Mouse (Mus musculus): Measurements from ENCODE around the gene Adcy6. TPM values are rescaled to one million over a fixed set of nuclear protein-coding genes. Genes with fewer than 3 reads are reported as not detected.
A peak's percentile ranks its signal among the peaks of the same experiment; 100 is the strongest.

The Adcy6 gene
- 20.5 and 21.8 TPM in 2 replicates for polyA plus RNA-seq (2014; fragmentation: Nextera tagmentation; extraction: Ambion mirVana)

GRCm38 (mm10) chr15:98609331-98610130 is at the start of gene Adcy6:
Gene Adcy6, minus strand, starts transcription at chr15:98610076.
- Histone ChIP-seq H3K36me3 (ENCODE audit: insufficient read depth) (peaks cover 6% of the 10 kb centered on the region; the same call in 1 of the 2 replicates), H3K9ac (peak within 1 kb of the TSS; percentile 90), H3K4me2 (peak within 1 kb of the TSS; percentile 72), H3K27me3 (ENCODE audit: insufficient read depth, low read length) (no peaks in the 10 kb centered on the region), H3K4me3 (ENCODE audit: low read depth, low read length) (peak within 1 kb of the TSS; percentile 85), H3K9me3 (ENCODE audit: low read depth, low read length) (no peaks in the 10 kb centered on the region), H3K4me1 (ENCODE audit: insufficient read depth) (peaks cover 7% of the 10 kb centered on the region), H3K27ac (ENCODE audit: low read depth) (peak within 1 kb of the TSS; percentile 95)
- ATAC-seq (ENCODE audit: insufficient read depth) = peak; percentile 82
- under 1% methylated on average over 59 of the region's 75 CpGs for WGBS
- no peak for TF ChIP-seq CTCF (IDR thresholded peaks at IDR 0.05; ENCODE audit: low read depth)
- peak; percentile 91 for DNase-seq

DNA sequence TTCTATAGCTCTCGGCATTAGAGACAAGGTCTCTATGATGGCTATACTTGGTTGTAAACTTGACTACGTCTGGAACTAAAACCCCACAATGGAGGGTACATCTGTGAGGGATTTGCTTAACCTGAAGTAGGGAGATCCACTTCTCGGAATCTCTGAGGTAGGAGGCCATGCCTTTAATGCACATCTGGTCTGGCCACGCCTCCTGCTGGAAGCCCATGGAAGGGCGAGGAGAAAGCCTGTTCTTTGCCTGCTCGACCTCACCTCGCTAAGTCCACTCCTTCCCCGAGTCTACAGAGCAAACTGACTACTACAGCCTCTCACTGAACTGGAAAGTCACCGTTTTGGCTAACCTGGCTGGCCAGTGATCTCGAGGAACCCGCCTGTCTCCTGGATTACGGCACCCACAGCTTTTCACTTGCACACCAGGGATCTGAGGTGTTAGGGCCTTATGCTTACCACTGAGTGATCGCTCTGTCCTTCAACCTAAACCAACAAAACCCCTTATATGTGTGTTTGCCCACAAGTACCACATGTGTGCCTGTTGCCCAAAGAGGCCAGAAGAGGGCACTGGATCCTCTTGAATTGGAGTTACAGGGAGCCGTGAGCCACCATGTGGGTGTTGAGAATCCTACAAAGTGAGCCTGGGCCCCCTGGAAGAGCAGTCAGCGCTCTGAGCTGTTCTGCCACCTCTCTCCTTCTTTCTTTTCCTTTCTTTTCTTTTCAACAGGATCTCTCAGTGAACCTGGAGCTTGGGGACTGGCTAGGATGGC is 47.3 kb upstream of the Adcy6 start:
- ATAC-seq (ENCODE audit: insufficient read depth) = no peak
- 0 out of 2 replicates have a peak, but pooled peaks cover 4% of the 10 kb centered on the region for H3K4me1 ChIP-seq (ENCODE audit: insufficient read depth)
- no peaks in the 10 kb centered on the region for H3K27me3 ChIP-seq (ENCODE audit: insufficient read depth, low read length)
- no peak overlapping the region for H3K4me3 ChIP-seq (ENCODE audit: low read depth, low read length)
- H3K27ac ChIP-seq (ENCODE audit: low read depth) = no peak overlapping the region
- 74% methylated on average over 15 of the region's 15 CpGs for WGBS
- no peak for DNase-seq
- peak; percentile 38 for TF ChIP-seq CTCF (IDR thresholded peaks at IDR 0.05; ENCODE audit: low read depth)
- peaks cover 79% of the 10 kb centered on the region for H3K36me3 ChIP-seq (ENCODE audit: insufficient read depth)
- no peak overlapping the region for H3K9ac ChIP-seq
- H3K9me3 ChIP-seq (ENCODE audit: low read depth, low read length) = no peaks in the 10 kb centered on the region
- no peak overlapping the region for H3K4me2 ChIP-seq

- no peaks in the 10 kb centered on the region for H3K4me1 ChIP-seq (ENCODE audit: insufficient read depth)
- WGBS = 95% methylated on average over 8 of the region's 8 CpGs
- H3K9me3 ChIP-seq (ENCODE audit: low read depth, low read length) = no peaks in the 10 kb centered on the region
- no peak overlapping the region for H3K4me2 ChIP-seq
- H3K9ac ChIP-seq = no peak overlapping the region
- no peaks in the 10 kb centered on the region for H3K27me3 ChIP-seq (ENCODE audit: insufficient read depth, low read length)
- no peak overlapping the region for H3K27ac ChIP-seq (ENCODE audit: low read depth)
- DNase-seq (no peak), ATAC-seq (ENCODE audit: insufficient read depth) (no peak)
- H3K36me3 ChIP-seq (ENCODE audit: insufficient read depth) = peaks cover 100% of the 10 kb centered on the region
- no peak overlapping the region for H3K4me3 ChIP-seq (ENCODE audit: low read depth, low read length)
- TF ChIP-seq CTCF (IDR thresholded peaks at IDR 0.05; ENCODE audit: low read depth) = 0 out of 2 replicates have a peak, but pooled peaks have one; percentile 3
Measured at GRCm38 (mm10) chr15:98652174-98652573, 42.3 kb upstream of the Adcy6 start.

- H3K9ac ChIP-seq = no peak overlapping the region
- H3K4me2 ChIP-seq = no peak overlapping the region
- no peaks in the 10 kb centered on the region for H3K9me3 ChIP-seq (ENCODE audit: low read depth, low read length)
- H3K27me3 ChIP-seq (ENCODE audit: insufficient read depth, low read length) = no peaks in the 10 kb centered on the region
- no peak overlapping the region for H3K27ac ChIP-seq (ENCODE audit: low read depth)
- H3K4me3 ChIP-seq (ENCODE audit: low read depth, low read length) = no peak overlapping the region
- H3K36me3 ChIP-seq (ENCODE audit: insufficient read depth) = peaks cover 100% of the 10 kb centered on the region
- TF ChIP-seq CTCF (IDR thresholded peaks at IDR 0.05; ENCODE audit: low read depth) = no peak
- H3K4me1 ChIP-seq (ENCODE audit: insufficient read depth) = no peaks in the 10 kb centered on the region
- DNase-seq (no peak), ATAC-seq (ENCODE audit: insufficient read depth) (no peak)
- 93% methylated on average over 15 of the region's 15 CpGs for WGBS
Measured at GRCm38 (mm10) chr15:98651431-98651830, 41.6 kb upstream of the Adcy6 start.

GRCm38 (mm10) chr15:98648071-98648470 is 38.2 kb upstream of the Adcy6 start:
- Histone ChIP-seq H3K27ac (ENCODE audit: low read depth) (no peak overlapping the region), H3K4me2 (no peak overlapping the region), H3K4me1 (ENCODE audit: insufficient read depth) (no peaks in the 10 kb centered on the region), H3K9ac (no peak overlapping the region), H3K9me3 (ENCODE audit: low read depth, low read length) (no peaks in the 10 kb centered on the region), H3K27me3 (ENCODE audit: insufficient read depth, low read length) (no peaks in the 10 kb centered on the region), H3K4me3 (ENCODE audit: low read depth, low read length) (no peak overlapping the region), H3K36me3 (ENCODE audit: insufficient read depth) (peaks cover 100% of the 10 kb centered on the region)
- WGBS = 84% methylated on average over 3 of the region's 3 CpGs
- ATAC-seq (ENCODE audit: insufficient read depth) (no peak), DNase-seq (no peak)
- no peak for TF ChIP-seq CTCF (IDR thresholded peaks at IDR 0.05; ENCODE audit: low read depth)

DNA sequence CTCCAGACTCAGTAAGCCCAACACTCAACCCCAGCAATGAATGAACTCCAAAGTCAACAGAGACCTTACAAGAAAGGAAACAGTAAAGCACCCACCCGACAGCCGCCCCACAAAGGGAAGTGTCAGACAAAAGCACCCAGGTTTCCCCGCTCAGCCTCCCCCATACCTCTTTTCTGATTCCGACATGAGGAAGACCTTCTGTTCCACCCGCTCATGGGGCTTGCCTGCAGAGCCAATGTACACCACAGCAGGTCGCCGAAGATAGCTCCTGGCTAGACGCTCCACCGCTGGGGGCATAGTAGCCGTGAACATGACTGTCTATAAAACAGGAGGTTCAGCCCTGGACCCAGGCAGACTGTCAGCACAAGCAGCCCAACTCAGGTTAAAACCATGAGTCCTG is 37.4 kb upstream of the Adcy6 start:
- no peaks in the 10 kb centered on the region for H3K9me3 ChIP-seq (ENCODE audit: low read depth, low read length)
- H3K27me3 ChIP-seq (ENCODE audit: insufficient read depth, low read length) = no peaks in the 10 kb centered on the region
- ATAC-seq (ENCODE audit: insufficient read depth) (no peak), DNase-seq (no peak)
- TF ChIP-seq CTCF (IDR thresholded peaks at IDR 0.05; ENCODE audit: low read depth) = no peak
- H3K4me3 ChIP-seq (ENCODE audit: low read depth, low read length) = no peak overlapping the region
- H3K9ac ChIP-seq = no peak overlapping the region
- no peak overlapping the region for H3K27ac ChIP-seq (ENCODE audit: low read depth)
- H3K4me1 ChIP-seq (ENCODE audit: insufficient read depth) = no peaks in the 10 kb centered on the region
- peaks cover 97% of the 10 kb centered on the region for H3K36me3 ChIP-seq (ENCODE audit: insufficient read depth)
- WGBS = 84% methylated on average over 10 of the region's 10 CpGs
- no peak overlapping the region for H3K4me2 ChIP-seq

- ATAC-seq (ENCODE audit: insufficient read depth) (no peak), DNase-seq (no peak)
- Histone ChIP-seq H3K27me3 (ENCODE audit: insufficient read depth, low read length) (no peaks in the 10 kb centered on the region), H3K27ac (ENCODE audit: low read depth) (no peak overlapping the region), H3K9ac (no peak overlapping the region), H3K4me2 (no peak overlapping the region), H3K9me3 (ENCODE audit: low read depth, low read length) (no peaks in the 10 kb centered on the region), H3K4me3 (ENCODE audit: low read depth, low read length) (no peak overlapping the region), H3K36me3 (ENCODE audit: insufficient read depth) (peaks cover 95% of the 10 kb centered on the region), H3K4me1 (ENCODE audit: insufficient read depth) (no peaks in the 10 kb centered on the region)
- WGBS = 77% methylated on average over 8 of the region's 8 CpGs
- TF ChIP-seq CTCF (IDR thresholded peaks at IDR 0.05; ENCODE audit: low read depth) = no peak
Measured at GRCm38 (mm10) chr15:98646737-98647136, 36.9 kb upstream of the Adcy6 start.

Measured in lung, embryonic 14.5 days (tissue).